Mouse (Mus musculus) ES-E14 (cell line): ENCODE measurements around the gene Hdac4.

Experiments used
- HCFC1 ChIP-seq: IDR thresholded peaks from 2 replicates; pipeline ENCODE4 v1.6.1; 2012; ENCODE audit warnings: low read length, inconsistent platforms, borderline replicate concordance; ENCODE audit not compliant: insufficient read depth
- MAFK ChIP-seq: IDR thresholded peaks from 2 replicates; pipeline ENCODE4 v1.6.1; 2014; ENCODE audit warnings: mild to moderate bottlenecking, low read depth, low read length, inconsistent platforms; ENCODE audit not compliant: insufficient read depth
- ZC3H11A ChIP-seq: IDR thresholded peaks from 2 replicates; pipeline ENCODE4 v1.6.1; 2012; ENCODE audit warnings: low read depth, mild to moderate bottlenecking, inconsistent platforms, low read length, borderline replicate concordance
- ZNF384 ChIP-seq: IDR thresholded peaks from 2 replicates; pipeline ENCODE4 v1.6.1; 2012; ENCODE audit warnings: low read depth, low read length, inconsistent platforms

GRCm38 (mm10) chr1:91956229-91956628 lies 239.3 kb downstream of the Hdac4 start:
- TF ChIP-seq HCFC1 (no peak), MAFK (no peak), ZNF384 (no peak), ZC3H11A (no peak)
